Mouse (Mus musculus) B cell, adult 2 months (primary cell): ENCODE data around the gene Gm10134.

ENCODE experiments used
- DNase-seq, 2 experiments: peaks; one replicate each; pipeline ENCODE4 v3.0.0; 2022

Gene Gm10134

GRCm38 (mm10) chr2:28533901-28534435, 28.1 kb downstream of the Gm10134 start:
- DNase-seq, result no peak

GRCm38 (mm10) chr2:28534436-28535262, 28.8 kb downstream of the Gm10134 start:
- DNase-seq, result no peak

- no peak for DNase-seq
Observed at GRCm38 (mm10) chr2:28535263-28535540, 29.3 kb downstream of the Gm10134 start.

DNA sequence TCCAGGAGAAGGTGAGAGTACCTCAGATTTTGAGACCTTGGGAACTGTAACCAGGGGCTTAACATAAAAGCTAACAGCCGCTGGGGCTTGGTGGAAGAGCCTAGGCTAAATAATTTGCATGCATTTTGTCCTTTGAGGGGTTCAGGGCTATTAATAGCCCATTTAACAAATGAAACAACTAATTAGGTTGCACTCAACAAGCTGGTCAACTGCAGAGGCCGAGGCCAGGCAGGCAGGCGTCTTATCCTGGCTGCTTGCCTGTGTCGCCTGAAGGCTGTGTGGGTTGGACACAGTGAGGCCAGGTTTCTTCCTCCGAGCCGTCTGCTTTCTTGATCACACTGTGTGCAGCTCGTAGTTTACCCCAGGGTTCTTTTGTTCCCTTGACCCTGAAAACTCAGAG, 29.8 kb downstream of the Gm10134 start:
- DNase-seq, result no peak

GRCm38 (mm10) chr2:28536166-28536565, 30.3 kb downstream of the Gm10134 start:
- no peak for DNase-seq

DNA sequence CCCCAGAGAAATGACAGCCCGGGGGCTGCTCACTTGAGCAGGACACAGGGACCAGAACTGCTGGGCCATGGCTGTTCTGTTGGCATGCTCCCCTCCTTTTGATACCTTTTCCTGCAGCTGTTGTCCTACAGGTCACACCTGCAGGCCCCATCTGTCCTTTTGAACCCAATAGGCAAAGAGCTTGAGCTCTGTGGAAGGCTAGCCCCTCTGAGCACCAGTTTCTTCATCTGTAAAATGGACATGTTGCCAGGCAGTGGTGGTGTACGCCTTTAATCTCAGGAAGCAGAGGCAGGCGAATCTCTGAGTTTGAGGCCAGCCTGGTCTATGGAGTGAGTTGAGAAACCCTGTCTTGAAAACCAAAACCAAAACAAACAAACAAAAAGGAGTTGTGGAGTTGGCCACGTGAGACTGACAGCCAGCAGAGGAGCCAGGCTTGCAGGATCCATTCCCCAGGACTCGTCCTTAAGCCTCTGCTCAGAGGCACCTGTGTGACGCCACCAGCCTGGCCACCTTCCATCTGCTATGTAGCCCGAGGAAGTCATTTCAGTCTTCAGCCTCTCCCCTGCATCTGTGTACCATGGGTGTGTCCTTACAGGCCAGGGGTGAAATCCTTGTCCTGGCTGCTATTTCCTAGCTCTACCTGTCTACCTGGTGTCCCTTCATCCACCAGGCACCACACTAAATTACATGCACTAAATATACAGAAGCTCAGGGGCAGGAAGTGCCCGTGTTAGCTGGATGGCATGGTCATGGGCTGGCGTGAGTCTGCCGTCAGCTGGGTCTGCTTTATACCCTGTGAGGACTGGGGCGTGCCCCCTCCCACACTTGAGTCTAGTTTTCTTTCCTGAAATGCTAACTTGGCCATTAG, 31.1 kb downstream of the Gm10134 start:
- DNase-seq, result peak in 1 of 2 experiments; percentile 20

DNA sequence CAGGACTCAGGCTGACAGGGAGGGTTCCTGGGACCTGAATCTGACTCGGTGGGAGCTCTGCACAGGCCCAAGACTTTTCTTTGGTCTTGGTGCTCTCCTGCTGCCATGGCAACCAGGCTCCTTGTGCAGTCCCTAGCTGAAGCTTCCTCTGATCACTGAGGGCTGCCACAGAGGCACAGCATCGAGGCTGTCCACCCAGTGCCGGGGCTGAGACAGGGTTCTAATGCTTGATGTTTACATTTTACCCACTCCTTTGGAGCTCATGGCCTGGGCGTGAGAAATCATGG, 31.7 kb downstream of the Gm10134 start:
- peak; percentile 45 to 46 for DNase-seq

DNA sequence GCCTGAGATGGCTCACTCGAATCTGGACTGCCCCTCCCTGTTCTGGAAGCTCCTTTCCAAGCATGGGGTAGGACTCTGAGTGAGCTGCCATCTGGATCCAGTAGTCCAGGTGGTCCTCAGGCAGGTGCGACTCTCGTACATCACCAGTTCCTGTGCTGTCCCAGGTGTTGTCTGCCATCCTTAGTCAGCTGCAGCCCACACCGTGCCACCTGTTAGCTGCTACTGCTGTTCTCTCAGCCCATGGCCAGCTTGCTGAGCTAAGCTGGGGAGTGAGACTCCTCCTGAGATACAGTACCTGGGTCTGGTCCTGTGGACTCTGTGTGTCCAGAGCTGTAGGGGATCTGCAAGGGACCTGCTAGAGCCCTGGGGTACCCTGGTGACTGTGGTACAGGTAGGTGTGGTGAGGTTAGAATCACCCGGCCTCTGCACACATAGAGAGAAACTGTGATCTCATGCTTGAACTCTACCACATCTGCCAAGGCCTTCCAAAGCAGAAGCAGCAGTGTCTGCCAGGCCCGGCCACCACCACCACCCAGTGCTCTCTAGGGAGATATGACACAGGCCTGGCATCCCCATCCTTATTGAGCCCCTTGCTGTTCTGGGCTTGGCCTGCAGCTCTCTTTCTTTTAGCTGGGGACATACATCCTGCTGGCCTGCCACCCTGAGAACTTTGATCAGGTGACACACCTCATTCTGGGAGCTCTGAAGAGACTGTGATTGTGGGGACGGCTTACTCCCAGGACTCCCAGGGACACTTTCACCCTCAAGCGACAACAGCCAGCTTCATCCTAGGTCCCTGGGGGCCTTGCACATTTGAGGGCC, 32.3 kb downstream of the Gm10134 start:
- DNase-seq, result peak; percentile 75 to 79

GRCm38 (mm10) chr2:28538817-28539128, 32.9 kb downstream of the Gm10134 start:
- no peak for DNase-seq

GRCm38 (mm10) chr2:28539206-28539605, 33.3 kb downstream of the Gm10134 start:
- peak; percentile 70 to 71 for DNase-seq

GRCm38 (mm10) chr2:28539949-28540348, 34.1 kb downstream of the Gm10134 start:
- DNase-seq, result peak; percentile 78 to 82

DNA sequence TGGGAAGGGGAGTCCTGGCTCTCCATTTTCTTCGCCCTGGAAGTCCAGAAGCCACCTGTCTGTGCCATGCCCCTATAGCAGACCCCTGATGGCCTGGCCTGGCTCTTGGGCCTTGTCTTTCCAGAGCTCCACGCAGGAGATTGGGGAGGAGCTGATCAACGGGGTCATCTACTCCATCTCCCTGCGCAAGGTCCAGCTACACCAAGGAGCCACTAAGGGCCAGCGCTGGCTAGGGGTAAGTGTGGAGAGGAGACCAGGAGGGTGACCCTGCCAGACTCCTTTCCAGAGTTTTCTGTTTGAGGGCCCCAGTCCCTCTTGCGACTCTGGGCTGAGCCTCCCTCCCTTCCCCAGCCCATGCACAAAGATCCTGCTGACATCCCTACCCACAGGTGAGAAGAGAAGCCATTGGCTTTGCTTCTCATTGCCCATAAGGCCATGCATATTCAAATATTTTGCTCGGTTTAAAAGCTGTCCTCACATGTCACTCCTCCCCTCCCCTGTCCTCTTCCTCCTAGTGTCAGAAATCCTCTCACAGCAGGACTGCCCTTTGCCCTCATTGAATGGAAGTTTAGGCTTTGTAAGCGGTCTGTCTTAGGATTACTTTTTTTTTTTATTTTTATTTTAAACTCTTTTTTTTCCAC, 34.8 kb downstream of the Gm10134 start:
- peak; percentile 21 to 27 for DNase-seq

DNA sequence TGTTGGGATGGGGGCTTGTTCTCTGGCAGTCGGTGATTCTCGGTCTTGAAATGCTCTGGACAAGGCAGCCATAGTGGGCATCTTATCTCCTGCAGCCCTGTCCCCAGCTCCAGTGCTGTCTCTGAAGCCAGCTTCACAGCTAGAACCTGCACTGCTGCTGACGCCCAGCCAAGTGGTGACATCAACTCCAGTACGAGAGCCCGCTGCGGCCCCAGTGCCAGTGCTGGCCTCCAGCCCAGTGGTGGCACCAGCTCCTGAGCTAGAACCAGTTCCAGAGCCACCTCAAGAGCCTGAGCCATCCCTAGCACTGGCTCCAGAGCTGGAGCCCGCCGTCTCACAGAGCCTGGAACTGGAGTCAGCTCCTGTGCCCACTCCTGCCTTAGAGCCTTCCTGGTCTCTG, 38.0 kb downstream of the Gm10134 start:
- DNase-seq, result no peak

DNA sequence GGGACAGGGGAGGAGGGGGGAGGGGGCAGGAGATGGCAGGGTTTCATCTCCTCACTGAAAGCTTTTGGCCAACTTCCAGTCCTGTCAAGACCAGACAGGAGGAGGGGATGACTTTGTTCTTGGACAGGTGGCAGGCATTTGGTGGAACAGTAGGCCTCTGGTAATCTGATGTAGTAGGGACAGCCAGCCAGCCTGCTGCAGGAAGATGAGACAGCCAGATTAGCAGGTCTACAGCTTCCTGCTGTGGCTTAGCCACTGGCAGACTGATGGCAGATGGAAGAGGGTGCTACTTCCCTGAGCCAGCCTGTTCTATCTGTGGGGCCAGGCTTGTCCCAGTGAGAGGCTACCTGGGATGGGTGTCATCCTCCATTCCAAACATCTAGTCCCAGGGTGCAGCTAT, 40.1 kb downstream of the Gm10134 start:
- no peak for DNase-seq

- no peak for DNase-seq
Observed at GRCm38 (mm10) chr2:28546560-28546959, 40.7 kb downstream of the Gm10134 start.

GRCm38 (mm10) chr2:28547237-28548172, 41.6 kb downstream of the Gm10134 start:
- DNase-seq, result peak; percentile 97

DNA sequence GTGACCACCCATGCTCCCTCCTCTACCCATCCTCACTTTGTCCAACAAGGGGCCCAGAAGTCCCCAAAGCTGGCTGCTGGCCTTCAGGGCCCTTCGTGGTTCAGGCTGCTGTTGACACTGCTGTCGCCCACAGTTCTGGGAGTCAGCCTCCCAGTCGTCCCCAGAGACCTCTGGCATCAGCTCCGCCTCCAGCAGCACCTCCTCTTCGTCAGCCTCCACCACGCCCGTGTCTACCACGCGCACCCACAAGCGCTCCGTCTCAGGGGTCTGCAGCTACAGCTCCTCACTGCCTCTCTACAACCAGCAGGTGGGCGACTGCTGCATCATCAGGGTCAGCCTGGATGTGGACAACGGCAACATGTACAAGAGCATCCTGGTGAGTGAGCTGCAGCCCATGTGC, 43.3 kb downstream of the Gm10134 start:
- DNase-seq, result no peak

GRCm38 (mm10) chr2:28552301-28552700, 46.4 kb downstream of the Gm10134 start:
- no peak for DNase-seq
